Mouse (Mus musculus): Measurements from ENCODE around the gene Psmb6. TPM values are rescaled to one million over a fixed set of nuclear protein-coding genes. Genes with fewer than 3 reads are reported as not detected.
"Not testable (repeated sequence)": the region's sequence is repeated elsewhere in the genome, so short reads cannot be mapped to it uniquely, and the experiment has no call there.

Gene Psmb6
- polyA plus RNA-seq, 1 experiment from 2014 or later: 744 TPM

- 91% methylated on average over 1 of the region's 1 CpGs for WGBS
Observed at GRCm38 (mm10) chr11:70570614-70571013, 45.4 kb downstream of the Psmb6 start.

DNA sequence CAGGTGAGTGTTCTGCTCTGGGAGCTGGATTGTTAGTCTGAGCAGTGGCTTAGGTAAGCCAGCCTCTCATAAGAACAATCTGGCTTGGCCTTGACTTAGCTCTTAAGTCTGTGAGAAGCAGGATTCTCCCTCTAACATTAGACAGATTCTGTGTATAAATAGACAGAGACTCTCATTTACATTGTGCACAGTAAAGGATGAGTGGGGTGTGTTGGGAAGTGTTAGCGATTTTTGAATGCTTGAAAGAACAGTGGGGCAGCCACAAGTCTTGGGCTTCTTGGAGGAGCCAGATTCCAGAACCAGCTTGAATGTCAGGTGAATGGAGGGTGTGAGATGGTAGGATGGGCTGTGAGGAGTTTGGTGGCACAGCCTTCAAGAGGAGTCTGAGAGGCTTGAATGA lies 46.5 kb downstream of the Psmb6 start:
- Histone ChIP-seq H3K27me3 (ENCODE audit: control insufficient read depth, insufficient read depth, low read length) (no peaks in the 10 kb centered on the region), H3K9ac (replicated peaks; ENCODE audit: low read length) (no peak overlapping the region), H3K4me2 (ENCODE audit: low read length) (no peak overlapping the region), H3K4me1 (ENCODE audit: control insufficient read depth, insufficient read depth, low read length) (no peaks in the 10 kb centered on the region), H3K36me3 (ENCODE audit: control insufficient read depth, insufficient read depth, low read length) (no peaks in the 10 kb centered on the region), H3K4me3 (replicated peaks; ENCODE audit: low read depth, low read length) (no peak overlapping the region), H3K27ac (replicated peaks; ENCODE audit: low read depth, low read length) (no peak overlapping the region), H3K9me3 (ENCODE audit: control insufficient read depth, low read length) (no peaks in the 10 kb centered on the region)
- 93% methylated on average over 1 of the region's 1 CpGs for WGBS
- DNase-seq (no peak), ATAC-seq (ENCODE audit: low FRiP score, low TSS enrichment) (no peak)

More at GRCm38 (mm10) chr11:70570614-70571013, 45.4 kb downstream of the Psmb6 start:
- H3K4me2 ChIP-seq (ENCODE audit: low read length); ATAC-seq (ENCODE audit: low FRiP score, low TSS enrichment); H3K27me3 ChIP-seq (ENCODE audit: control insufficient read depth, insufficient read depth, low read length); H3K9ac ChIP-seq (replicated peaks; ENCODE audit: low read length); DNase-seq; H3K36me3 ChIP-seq (ENCODE audit: control insufficient read depth, insufficient read depth, low read length); H3K4me1 ChIP-seq (ENCODE audit: control insufficient read depth, insufficient read depth, low read length); H3K9me3 ChIP-seq (ENCODE audit: control insufficient read depth, low read length); H3K27ac ChIP-seq (replicated peaks; ENCODE audit: low read depth, low read length); H3K4me3 ChIP-seq (replicated peaks; ENCODE audit: low read depth, low read length): not testable (repeated sequence)

DNA sequence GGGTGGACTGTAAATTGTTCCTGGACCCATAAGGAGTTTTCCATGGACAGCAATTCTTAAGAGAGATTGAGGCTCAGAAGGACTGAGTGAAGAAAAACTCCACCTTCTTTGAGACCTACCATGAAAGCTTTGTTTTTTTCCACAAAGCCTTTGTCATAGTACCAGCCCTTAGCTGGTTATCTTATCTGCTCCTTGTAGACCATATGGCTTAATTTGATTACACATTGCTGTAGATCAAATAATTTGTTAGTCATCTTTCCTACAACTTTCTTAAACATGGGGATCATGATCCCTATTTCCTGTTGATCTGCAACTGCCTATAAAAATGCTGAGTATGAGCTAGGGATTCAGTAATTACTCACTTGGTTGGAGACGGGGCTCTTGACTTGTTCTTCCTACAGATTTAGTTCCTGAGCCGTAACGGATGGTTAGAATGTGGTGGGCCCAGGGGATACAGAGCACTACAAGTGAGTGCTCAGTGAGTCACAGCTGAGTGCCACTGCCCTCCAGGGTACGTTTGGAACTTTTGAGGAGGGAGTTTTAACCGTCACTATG lies 47.3 kb downstream of the Psmb6 start:
- DNase-seq: no peak
- H3K4me1 ChIP-seq (ENCODE audit: control insufficient read depth, insufficient read depth, low read length): no peaks in the 10 kb centered on the region
- WGBS: 49% methylated on average over 5 of the region's 5 CpGs

DNA sequence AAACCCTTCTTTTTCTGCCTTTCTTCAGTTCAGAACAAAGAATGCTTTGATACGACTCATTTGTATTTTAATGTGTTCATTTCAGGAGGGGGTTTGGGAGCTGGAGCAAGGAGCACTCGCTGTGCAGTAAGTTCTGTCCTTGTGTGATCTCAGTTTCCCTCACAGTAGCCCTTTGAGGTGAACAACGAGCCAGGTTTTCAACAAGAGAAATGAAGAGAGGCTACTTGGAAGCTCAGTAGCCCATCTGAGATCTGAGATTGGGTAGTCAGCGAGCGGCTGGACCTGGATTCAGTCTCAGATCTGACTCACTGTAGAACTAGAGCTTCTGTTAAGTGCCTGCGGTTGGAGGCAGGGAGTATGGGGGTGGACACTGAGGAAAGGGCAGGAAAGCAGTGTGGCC lies 48.7 kb downstream of the Psmb6 start:
- H3K36me3 ChIP-seq (ENCODE audit: control insufficient read depth, insufficient read depth, low read length): no peaks in the 10 kb centered on the region
- H3K9me3 ChIP-seq (ENCODE audit: control insufficient read depth, low read length): no peaks in the 10 kb centered on the region
- ATAC-seq (ENCODE audit: low FRiP score, low TSS enrichment) (no peak), DNase-seq (no peak)
- no peak overlapping the region for H3K4me2 ChIP-seq (ENCODE audit: low read length)
- WGBS: 64% methylated on average over 6 of the region's 6 CpGs
- H3K9ac ChIP-seq (replicated peaks; ENCODE audit: low read length): no peak overlapping the region
- no peak overlapping the region for H3K27ac ChIP-seq (replicated peaks; ENCODE audit: low read depth, low read length)
- H3K27me3 ChIP-seq (ENCODE audit: control insufficient read depth, insufficient read depth, low read length): no peaks in the 10 kb centered on the region
- no peaks in the 10 kb centered on the region for H3K4me1 ChIP-seq (ENCODE audit: control insufficient read depth, insufficient read depth, low read length)
- no peak overlapping the region for H3K4me3 ChIP-seq (replicated peaks; ENCODE audit: low read depth, low read length)

More for the DNA sequence above, 47.3 kb downstream of the Psmb6 start:
- Histone ChIP-seq H3K9ac (replicated peaks; ENCODE audit: low read length) (no peak overlapping the region), H3K27ac (replicated peaks; ENCODE audit: low read depth, low read length) (no peak overlapping the region), H3K4me3 (replicated peaks; ENCODE audit: low read depth, low read length) (no peak overlapping the region), H3K36me3 (ENCODE audit: control insufficient read depth, insufficient read depth, low read length) (no peaks in the 10 kb centered on the region), H3K4me2 (ENCODE audit: low read length) (no peak overlapping the region), H3K9me3 (ENCODE audit: control insufficient read depth, low read length) (no peaks in the 10 kb centered on the region), H3K27me3 (ENCODE audit: control insufficient read depth, insufficient read depth, low read length) (no peaks in the 10 kb centered on the region)
- no peak for ATAC-seq (ENCODE audit: low FRiP score, low TSS enrichment)

- H3K9ac ChIP-seq (replicated peaks; ENCODE audit: low read length): no peak overlapping the region
- ATAC-seq (ENCODE audit: low FRiP score, low TSS enrichment): no peak
- no peaks in the 10 kb centered on the region for H3K27me3 ChIP-seq (ENCODE audit: control insufficient read depth, insufficient read depth, low read length)
- no peak for DNase-seq
- no peak overlapping the region for H3K4me2 ChIP-seq (ENCODE audit: low read length)
- H3K27ac ChIP-seq (replicated peaks; ENCODE audit: low read depth, low read length): no peak overlapping the region
- WGBS: 88% methylated on average over 3 of the region's 3 CpGs
- H3K4me3 ChIP-seq (replicated peaks; ENCODE audit: low read depth, low read length): no peak overlapping the region
- H3K36me3 ChIP-seq (ENCODE audit: control insufficient read depth, insufficient read depth, low read length): no peaks in the 10 kb centered on the region
- no peaks in the 10 kb centered on the region for H3K9me3 ChIP-seq (ENCODE audit: control insufficient read depth, low read length)
- no peaks in the 10 kb centered on the region for H3K4me1 ChIP-seq (ENCODE audit: control insufficient read depth, insufficient read depth, low read length)
Observed at GRCm38 (mm10) chr11:70577201-70577600, 52.0 kb downstream of the Psmb6 start.

Other genes with a start within 250 kb of the Psmb6 start
- gene Alox12e, start 202.7 kb upstream of the Psmb6 start, polyA plus RNA-seq (2014; fragmentation: Nextera tagmentation; extraction: Ambion mirVana): not detected in 2 replicates
- gene Alox15, start 173.3 kb upstream of the Psmb6 start, polyA plus RNA-seq (2014; fragmentation: Nextera tagmentation; extraction: Ambion mirVana): not detected in 2 replicates
- 28.2 and 34.0 TPM in 2 replicates for gene Pelp1, start 115.3 kb upstream of the Psmb6 start, polyA plus RNA-seq (2014; fragmentation: Nextera tagmentation; extraction: Ambion mirVana)
- gene Arrb2, start 92.7 kb upstream of the Psmb6 start, polyA plus RNA-seq (2014; fragmentation: Nextera tagmentation; extraction: Ambion mirVana): 56.5 and 93.0 TPM in 2 replicates
- gene Med11, start 73.4 kb upstream of the Psmb6 start, polyA plus RNA-seq (2014; fragmentation: Nextera tagmentation; extraction: Ambion mirVana): 42.9 and 51.5 TPM in 2 replicates
- gene Zmynd15, start 65.9 kb upstream of the Psmb6 start, polyA plus RNA-seq (2014; fragmentation: Nextera tagmentation; extraction: Ambion mirVana): 0.24 and 0.61 TPM in 2 replicates
- 0.50 and 2.1 TPM in 2 replicates for gene Cxcl16, start 65.4 kb upstream of the Psmb6 start, polyA plus RNA-seq (2014; fragmentation: Nextera tagmentation; extraction: Ambion mirVana)
- gene Tm4sf5, start 20.1 kb upstream of the Psmb6 start, polyA plus RNA-seq (2014; fragmentation: Nextera tagmentation; extraction: Ambion mirVana): 4.7 and 5.3 TPM in 2 replicates
- not detected in 2 replicates for gene Vmo1, start 10.8 kb upstream of the Psmb6 start, polyA plus RNA-seq (2014; fragmentation: Nextera tagmentation; extraction: Ambion mirVana)
- gene Gltpd2, start 6.2 kb upstream of the Psmb6 start, polyA plus RNA-seq (2014; fragmentation: Nextera tagmentation; extraction: Ambion mirVana): 0.42 and 0.64 TPM in 2 replicates
- gene Gm40193, start 7.6 kb downstream of the Psmb6 start, polyA plus RNA-seq (2014; fragmentation: Nextera tagmentation; extraction: Ambion mirVana): not detected in 2 replicates
- 8.5 and 9.2 TPM in 2 replicates for gene Pld2, start 14.7 kb downstream of the Psmb6 start, polyA plus RNA-seq (2014; fragmentation: Nextera tagmentation; extraction: Ambion mirVana)
- 18.5 and 20.4 TPM in 2 replicates for gene Mink1, start 37.5 kb downstream of the Psmb6 start, polyA plus RNA-seq (2014; fragmentation: Nextera tagmentation; extraction: Ambion mirVana)
- not detected in 2 replicates for gene 4930544D05Rik, start 90.5 kb downstream of the Psmb6 start, polyA plus RNA-seq (2014; fragmentation: Nextera tagmentation; extraction: Ambion mirVana)
- gene Chrne, start 93.8 kb downstream of the Psmb6 start, polyA plus RNA-seq (2014; fragmentation: Nextera tagmentation; extraction: Ambion mirVana): not detected in 2 replicates
- gene Gp1ba, start 113.8 kb downstream of the Psmb6 start, polyA plus RNA-seq (2014; fragmentation: Nextera tagmentation; extraction: Ambion mirVana): 0.37 and 0.38 TPM in 2 replicates
- 95.9 and 104 TPM in 2 replicates for gene Rnf167, start 121.9 kb downstream of the Psmb6 start, polyA plus RNA-seq (2014; fragmentation: Nextera tagmentation; extraction: Ambion mirVana)
- 158 and 171 TPM in 2 replicates for gene Slc25a11, start 122.1 kb downstream of the Psmb6 start, polyA plus RNA-seq (2014; fragmentation: Nextera tagmentation; extraction: Ambion mirVana)
- gene Pfn1, start 129.3 kb downstream of the Psmb6 start, polyA plus RNA-seq (2014; fragmentation: Nextera tagmentation; extraction: Ambion mirVana): 661 and 672 TPM in 2 replicates
- gene Eno3, start 131.8 kb downstream of the Psmb6 start, polyA plus RNA-seq (2014; fragmentation: Nextera tagmentation; extraction: Ambion mirVana): 8.5 and 8.7 TPM in 2 replicates
- gene Spag7, start 144.0 kb downstream of the Psmb6 start, polyA plus RNA-seq (2014; fragmentation: Nextera tagmentation; extraction: Ambion mirVana): 101 and 132 TPM in 2 replicates
- gene Camta2, start 162.7 kb downstream of the Psmb6 start, polyA plus RNA-seq (2014; fragmentation: Nextera tagmentation; extraction: Ambion mirVana): 19.4 and 21.0 TPM in 2 replicates
- gene Inca1, start 174.8 kb downstream of the Psmb6 start, polyA plus RNA-seq (2014; fragmentation: Nextera tagmentation; extraction: Ambion mirVana): 0.95 and 1.6 TPM in 2 replicates
- gene Kif1c, start 175.2 kb downstream of the Psmb6 start, polyA plus RNA-seq (2014; fragmentation: Nextera tagmentation; extraction: Ambion mirVana): 4.0 and 6.6 TPM in 2 replicates
- 14.8 and 16.8 TPM in 2 replicates for gene Zfp3, start 238.8 kb downstream of the Psmb6 start, polyA plus RNA-seq (2014; fragmentation: Nextera tagmentation; extraction: Ambion mirVana)